Mouse (Mus musculus) left cerebral cortex, adult 9 months (tissue): ENCODE results near the gene Fbxo44.
A peak's percentile ranks its signal among the peaks of the same experiment; 100 is the strongest.

ENCODE experiments used
- DNase-seq, 2 experiments: peaks; one replicate each; pipeline ENCODE4 v3.0.0; 2022; ENCODE audit warnings: low spot score in 2 of 2

The Fbxo44 gene

GRCm38 (mm10) chr4:148165551-148165950 lies 5.3 kb upstream of the Fbxo44 start:
- no peak for DNase-seq

GRCm38 (mm10) chr4:148164461-148164860 lies 4.2 kb upstream of the Fbxo44 start:
- DNase-seq, result no peak

GRCm38 (mm10) chr4:148164002-148164439 lies 3.7 kb upstream of the Fbxo44 start:
- peak in 1 of 2 experiments; percentile 82 for DNase-seq

- peak; percentile 96 to 99 for DNase-seq
Measured at GRCm38 (mm10) chr4:148159544-148160435, 492 bp downstream of the Fbxo44 start.

GRCm38 (mm10) chr4:148158436-148159348 lies 1.6 kb downstream of the Fbxo44 start:
- DNase-seq, result peak in 1 of 2 experiments; percentile 57

GRCm38 (mm10) chr4:148154982-148155381 lies 5.3 kb downstream of the Fbxo44 start:
- peak in 1 of 2 experiments; percentile 58 for DNase-seq

- DNase-seq, result no peak
Measured at GRCm38 (mm10) chr4:148154006-148154405, 6.3 kb downstream of the Fbxo44 start.

GRCm38 (mm10) chr4:148152547-148152946 lies 7.7 kb downstream of the Fbxo44 start:
- no peak for DNase-seq

GRCm38 (mm10) chr4:148151267-148152168 lies 8.8 kb downstream of the Fbxo44 start, which contains the start of gene Fbxo6:
Gene Fbxo6 (minus strand): TSS chr4:148152140.
- DNase-seq, result peak; percentile 77 to 85

- DNase-seq, result no peak
Measured at GRCm38 (mm10) chr4:148150953-148151266, 9.4 kb downstream of the Fbxo44 start.

- DNase-seq, result no peak
Measured at GRCm38 (mm10) chr4:148150242-148150641, 10.0 kb downstream of the Fbxo44 start.

- no peak for DNase-seq
Measured at GRCm38 (mm10) chr4:148149540-148149939, 10.7 kb downstream of the Fbxo44 start.

GRCm38 (mm10) chr4:148147714-148148113 lies 12.6 kb downstream of the Fbxo44 start:
- DNase-seq, result no peak

GRCm38 (mm10) chr4:148143721-148144120 lies 16.6 kb downstream of the Fbxo44 start:
- no peak for DNase-seq

GRCm38 (mm10) chr4:148140098-148141011 lies 19.9 kb downstream of the Fbxo44 start:
- DNase-seq, result peak; percentile 83 to 94

- no peak for DNase-seq
Measured at GRCm38 (mm10) chr4:148139767-148140097, 20.6 kb downstream of the Fbxo44 start.

GRCm38 (mm10) chr4:148137503-148137902 lies 22.8 kb downstream of the Fbxo44 start:
- DNase-seq, result no peak

- no peak for DNase-seq
Measured at GRCm38 (mm10) chr4:148134988-148135387, 25.3 kb downstream of the Fbxo44 start.

- no peak for DNase-seq
Measured at GRCm38 (mm10) chr4:148131497-148132081, 28.7 kb downstream of the Fbxo44 start.
